Mouse (Mus musculus): ENCODE measurements around the gene Hdac11. TPM values are rescaled to one million over a fixed set of nuclear protein-coding genes. Genes with fewer than 3 reads are reported as not detected.
A peak's percentile ranks its signal among the peaks of the same experiment; 100 is the strongest.

The Hdac11 gene
- polyA plus RNA-seq, 1 experiment from 2014 or later: 4.6 TPM

DNA sequence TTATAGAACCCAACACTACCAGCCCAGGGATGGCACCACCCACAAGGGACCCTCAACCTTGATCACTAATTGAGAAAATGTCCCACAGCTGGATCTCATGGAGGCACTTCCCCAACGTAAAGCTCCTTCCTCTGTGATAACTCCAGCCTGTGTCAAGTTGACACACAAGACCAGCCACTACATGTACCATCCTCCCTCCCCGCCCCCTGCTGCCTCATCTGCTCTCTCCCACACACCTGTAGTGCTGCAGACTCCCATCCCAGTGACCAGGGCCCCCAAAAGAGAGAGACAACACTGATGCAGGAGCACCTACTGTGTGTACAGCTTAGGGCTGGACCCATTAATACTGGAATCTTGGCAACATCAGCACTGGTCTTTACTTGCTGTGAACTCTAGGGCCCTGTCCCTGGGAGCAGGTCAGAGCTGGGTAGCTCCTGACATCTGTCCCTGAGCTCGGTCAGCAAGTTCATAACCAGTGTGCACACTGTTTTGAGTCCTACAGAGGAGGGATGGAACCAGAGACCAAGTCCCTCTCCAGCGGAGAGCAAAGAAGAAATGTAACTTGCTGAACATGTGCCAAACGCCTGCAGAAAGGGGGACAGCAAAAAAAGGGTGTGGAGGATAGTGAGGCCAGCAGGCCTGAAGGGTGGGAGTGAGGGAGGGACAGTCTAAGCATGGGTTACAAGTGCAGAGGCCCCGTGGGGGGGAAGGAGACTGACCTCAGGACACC is 5.2 kb downstream of the Hdac11 start:
- H3K4me2 ChIP-seq (ENCODE audit: low read depth, low read length): no peak overlapping the region
- H3K4me1 ChIP-seq (ENCODE audit: insufficient read depth): peaks cover 76% of the 10 kb centered on the region
- no peak for TF ChIP-seq CTCF (IDR thresholded peaks at IDR 0.05; ENCODE audit: low read depth)
- TF ChIP-seq EP300 (IDR thresholded peaks at IDR 0.05; ENCODE audit: low read depth): no peak
- no peak for DNase-seq
- no peaks in the 10 kb centered on the region for H3K27me3 ChIP-seq (ENCODE audit: insufficient read depth, low read length)
- H3K4me3 ChIP-seq (ENCODE audit: low read depth, low read length): no peak overlapping the region
- peak overlapping the region; percentile 88 for H3K27ac ChIP-seq (ENCODE audit: low read depth)
- 70% methylated on average over 6 of the region's 6 CpGs for WGBS (ENCODE audit: insufficient replicate concordance)
- H3K36me3 ChIP-seq (replicated peaks; ENCODE audit: insufficient read depth, low read length): no peaks in the 10 kb centered on the region
- H3K9me3 ChIP-seq (ENCODE audit: low read length): no peaks in the 10 kb centered on the region
- no peak for ATAC-seq
- H3K9ac ChIP-seq (replicated peaks): no peak overlapping the region

DNA sequence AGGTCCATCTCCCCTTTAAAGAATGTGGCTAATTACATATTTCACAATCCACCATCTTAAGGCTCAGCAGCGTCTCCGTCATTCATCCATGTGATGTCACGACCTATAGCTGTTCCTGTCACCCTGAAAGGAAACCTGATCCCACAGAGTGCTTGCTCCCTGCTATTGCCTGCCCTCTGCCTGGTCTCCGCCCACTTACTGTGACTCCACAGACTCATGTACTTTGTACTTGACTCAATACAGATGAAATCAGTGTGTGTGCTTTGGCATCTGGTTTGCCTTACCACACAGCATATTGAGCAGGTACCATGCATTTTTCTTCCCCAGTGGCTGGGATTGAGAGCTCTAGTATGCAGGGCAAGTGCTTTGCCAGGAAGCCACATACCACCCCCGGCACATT is 5.8 kb downstream of the Hdac11 start:
- no peak for TF ChIP-seq CTCF (IDR thresholded peaks at IDR 0.05; ENCODE audit: low read depth)
- TF ChIP-seq EP300 (IDR thresholded peaks at IDR 0.05; ENCODE audit: low read depth): no peak
- no peaks in the 10 kb centered on the region for H3K27me3 ChIP-seq (ENCODE audit: insufficient read depth, low read length)
- peak; percentile 57 for ATAC-seq
- no peaks in the 10 kb centered on the region for H3K9me3 ChIP-seq (ENCODE audit: low read length)
- WGBS (ENCODE audit: insufficient replicate concordance): 79% methylated on average over 5 of the region's 5 CpGs
- H3K4me1 ChIP-seq (ENCODE audit: insufficient read depth): peaks cover 71% of the 10 kb centered on the region
- peak; percentile 62 for DNase-seq
- H3K4me3 ChIP-seq (ENCODE audit: low read depth, low read length): no peak overlapping the region
- no peak overlapping the region for H3K9ac ChIP-seq (replicated peaks)
- no peak overlapping the region for H3K4me2 ChIP-seq (ENCODE audit: low read depth, low read length)
- no peaks in the 10 kb centered on the region for H3K36me3 ChIP-seq (replicated peaks; ENCODE audit: insufficient read depth, low read length)
- peak overlapping the region; percentile 88 for H3K27ac ChIP-seq (ENCODE audit: low read depth)

DNA sequence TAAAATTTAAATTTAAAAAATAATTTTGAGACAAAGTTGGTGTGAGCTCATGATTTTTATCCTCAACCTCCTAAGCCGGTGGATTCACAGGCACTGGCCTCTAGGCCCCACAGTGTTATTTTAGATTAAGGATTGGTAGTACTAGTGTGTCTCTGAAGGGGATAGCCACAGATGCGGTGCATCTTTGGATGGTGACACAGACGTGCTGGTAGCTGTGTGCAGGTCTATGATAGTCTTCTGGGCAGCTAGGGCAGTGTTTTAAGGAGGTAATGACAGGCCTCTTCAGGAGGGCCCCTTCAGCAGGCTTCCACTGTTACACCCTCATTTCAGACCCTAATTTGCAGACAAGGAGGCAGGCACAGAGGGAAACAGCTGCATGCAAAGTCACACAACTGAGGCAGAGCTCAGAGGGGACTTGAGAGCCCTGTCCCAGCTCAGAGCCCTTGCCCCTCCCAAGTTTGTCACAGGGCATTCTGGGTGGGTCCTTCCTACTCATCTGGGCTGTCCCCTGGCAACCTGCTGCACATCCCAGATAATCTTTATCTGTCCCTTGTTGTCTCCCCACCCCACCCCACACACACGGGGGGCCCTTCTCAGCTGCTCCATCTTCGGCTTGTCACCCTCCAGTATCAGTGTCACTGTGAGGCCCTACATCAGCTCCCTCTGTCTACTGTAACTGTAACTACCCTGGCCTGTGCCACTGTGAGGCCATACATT is 6.9 kb downstream of the Hdac11 start:
- H3K9ac ChIP-seq (replicated peaks): 0 out of 2 replicates have a peak overlapping the region, but pooled peaks have one; percentile 42
- peak overlapping the region; percentile 41 for H3K4me2 ChIP-seq (ENCODE audit: low read depth, low read length)
- no peaks in the 10 kb centered on the region for H3K9me3 ChIP-seq (ENCODE audit: low read length)
- H3K4me3 ChIP-seq (ENCODE audit: low read depth, low read length): no peak overlapping the region
- H3K36me3 ChIP-seq (replicated peaks; ENCODE audit: insufficient read depth, low read length): no peaks in the 10 kb centered on the region
- peaks cover 63% of the 10 kb centered on the region for H3K4me1 ChIP-seq (ENCODE audit: insufficient read depth)
- H3K27ac ChIP-seq (ENCODE audit: low read depth): peak overlapping the region; percentile 88
- ATAC-seq (peak; percentile 90), DNase-seq (peak; percentile 76)
- 41% methylated on average over 5 of the region's 5 CpGs for WGBS (ENCODE audit: insufficient replicate concordance)
- H3K27me3 ChIP-seq (ENCODE audit: insufficient read depth, low read length): no peaks in the 10 kb centered on the region
- TF ChIP-seq EP300 (IDR thresholded peaks at IDR 0.05; ENCODE audit: low read depth): peak; percentile 96
- peak; percentile 68 for TF ChIP-seq CTCF (IDR thresholded peaks at IDR 0.05; ENCODE audit: low read depth)

DNA sequence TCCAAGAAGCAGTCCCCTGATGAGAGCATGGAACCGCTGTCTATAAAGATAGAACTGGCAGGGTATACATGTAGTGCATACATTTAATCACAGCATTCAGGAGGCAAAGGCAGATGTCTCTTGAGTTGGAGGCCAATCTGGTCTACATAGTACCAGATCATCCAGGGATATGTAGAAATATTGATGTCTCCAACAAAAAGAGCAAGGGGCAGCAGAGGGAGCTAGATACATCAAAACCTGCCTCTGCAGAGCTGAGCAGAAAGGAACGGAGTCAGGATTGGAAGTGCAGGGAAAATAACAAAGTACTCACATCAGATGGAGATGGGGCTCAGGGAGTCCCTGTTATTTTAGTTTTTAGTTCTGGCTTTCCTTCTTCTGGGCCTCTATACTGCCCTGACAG is 8.1 kb downstream of the Hdac11 start:
- Histone ChIP-seq H3K27ac (ENCODE audit: low read depth) (peak overlapping the region; percentile 88), H3K9ac (replicated peaks) (no peak overlapping the region), H3K4me3 (ENCODE audit: low read depth, low read length) (no peak overlapping the region), H3K27me3 (ENCODE audit: insufficient read depth, low read length) (no peaks in the 10 kb centered on the region), H3K4me2 (ENCODE audit: low read depth, low read length) (no peak overlapping the region), H3K4me1 (ENCODE audit: insufficient read depth) (peaks cover 51% of the 10 kb centered on the region), H3K36me3 (replicated peaks; ENCODE audit: insufficient read depth, low read length) (no peaks in the 10 kb centered on the region), H3K9me3 (ENCODE audit: low read length) (no peaks in the 10 kb centered on the region)
- WGBS (ENCODE audit: insufficient replicate concordance): 86% methylated on average over 2 of the region's 2 CpGs
- TF ChIP-seq CTCF (IDR thresholded peaks at IDR 0.05; ENCODE audit: low read depth) (no peak), EP300 (IDR thresholded peaks at IDR 0.05; ENCODE audit: low read depth) (no peak)
- ATAC-seq (no peak), DNase-seq (no peak)

DNA sequence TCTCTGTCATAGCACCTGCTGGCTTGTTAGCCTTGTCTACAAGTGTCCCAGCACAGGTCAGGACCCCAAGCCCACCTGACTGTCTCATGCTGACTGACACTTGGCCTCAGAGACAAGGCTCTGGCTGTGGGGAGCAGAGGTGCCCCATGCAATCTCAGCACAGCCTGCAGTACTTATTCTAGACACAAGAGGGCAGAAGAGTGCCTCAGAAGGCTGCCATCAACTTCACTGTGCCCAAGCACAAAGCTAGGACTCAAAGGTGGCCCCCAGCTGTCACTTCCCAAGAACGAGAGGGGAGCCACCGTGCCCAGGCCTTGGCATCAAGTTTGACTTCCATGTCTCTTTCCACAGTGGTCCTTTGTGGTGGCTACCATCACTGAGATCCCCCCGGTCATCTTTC is 8.7 kb downstream of the Hdac11 start:
- H3K9ac ChIP-seq (replicated peaks): no peak overlapping the region
- no peaks in the 10 kb centered on the region for H3K9me3 ChIP-seq (ENCODE audit: low read length)
- DNase-seq (peak; percentile 85), ATAC-seq (no peak)
- no peaks in the 10 kb centered on the region for H3K36me3 ChIP-seq (replicated peaks; ENCODE audit: insufficient read depth, low read length)
- H3K4me3 ChIP-seq (ENCODE audit: low read depth, low read length): no peak overlapping the region
- no peak for TF ChIP-seq EP300 (IDR thresholded peaks at IDR 0.05; ENCODE audit: low read depth)
- peak; percentile 99 for TF ChIP-seq CTCF (IDR thresholded peaks at IDR 0.05; ENCODE audit: low read depth)
- H3K4me2 ChIP-seq (ENCODE audit: low read depth, low read length): no peak overlapping the region
- H3K27me3 ChIP-seq (ENCODE audit: insufficient read depth, low read length): no peaks in the 10 kb centered on the region
- H3K4me1 ChIP-seq (ENCODE audit: insufficient read depth): peaks cover 46% of the 10 kb centered on the region
- no peak overlapping the region for H3K27ac ChIP-seq (ENCODE audit: low read depth)
- 33% methylated on average over 3 of the region's 3 CpGs for WGBS (ENCODE audit: insufficient replicate concordance)

DNA sequence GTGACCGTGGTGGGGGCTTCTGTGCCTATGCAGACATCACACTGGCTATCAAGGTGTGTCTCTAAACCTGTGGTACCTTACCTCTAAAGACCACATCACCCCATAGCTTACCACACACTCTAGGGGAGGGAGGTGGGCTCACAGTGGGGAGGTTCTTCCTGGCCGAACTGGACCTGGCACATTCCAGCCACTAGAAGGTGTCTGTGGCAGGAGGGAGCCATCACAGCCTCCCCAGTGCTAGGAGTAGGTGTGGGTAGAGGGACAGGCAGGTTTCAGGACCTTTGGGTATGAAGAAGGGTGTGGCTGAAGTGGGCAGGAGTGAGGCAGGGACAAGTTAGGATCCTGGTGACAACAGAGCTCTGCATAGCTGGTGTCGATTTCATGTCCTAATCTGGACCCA is 11.4 kb downstream of the Hdac11 start:
- no peak overlapping the region for H3K9ac ChIP-seq (replicated peaks)
- ATAC-seq (no peak), DNase-seq (no peak)
- H3K9me3 ChIP-seq (ENCODE audit: low read length): no peaks in the 10 kb centered on the region
- peaks cover 20% of the 10 kb centered on the region for H3K4me1 ChIP-seq (ENCODE audit: insufficient read depth)
- TF ChIP-seq CTCF (IDR thresholded peaks at IDR 0.05; ENCODE audit: low read depth) (0 out of 2 replicates have a peak, but pooled peaks have one; percentile 13), EP300 (IDR thresholded peaks at IDR 0.05; ENCODE audit: low read depth) (no peak)
- no peak overlapping the region for H3K27ac ChIP-seq (ENCODE audit: low read depth)
- H3K27me3 ChIP-seq (ENCODE audit: insufficient read depth, low read length): no peaks in the 10 kb centered on the region
- no peak overlapping the region for H3K4me2 ChIP-seq (ENCODE audit: low read depth, low read length)
- no peaks in the 10 kb centered on the region for H3K36me3 ChIP-seq (replicated peaks; ENCODE audit: insufficient read depth, low read length)
- WGBS (ENCODE audit: insufficient replicate concordance): 57% methylated on average over 3 of the region's 3 CpGs
- H3K4me3 ChIP-seq (ENCODE audit: low read depth, low read length): no peak overlapping the region

Measured in liver, postnatal 0 days (tissue).